In genomic region chr10:23704048-23704447, GRCm38 (mm10) we compare ENCODE assay signal across 24 mouse cellular contexts.
A peak's percentile ranks its signal among the peaks of the same experiment; 100 is the strongest.
DNase-seq lines count a peak whose midpoint lies in the region; ATAC-seq and TF ChIP-seq lines count a peak whose summit lies in the region.
"Had no signal": no experiment of that assay in that cellular context is flagged by ENCODE, and none has a peak within 500 bp of the region (broad histone marks: within the 10 kb centered on the region; RNA-seq: fewer than 3 reads in every experiment).

No protein-coding gene starts in this region.

- no peak for TF ChIP-seq CTCF in cerebellum, adult 2 months (IDR thresholded peaks at IDR 0.05; ENCODE audit: borderline replicate concordance, insufficient read depth, low read depth, low read length)

- WGBS in embryonic facial prominence, embryonic 11.5 days: 61% methylated on average over 1 of the region's 1 CpGs
- 73% methylated on average over 1 of the region's 1 CpGs for WGBS in embryonic facial prominence, embryonic 10.5 days
- WGBS in cerebellum, adult 2 months: 37% methylated on average over 1 of the region's 1 CpGs

- H3K9me3 ChIP-seq in embryonic facial prominence, embryonic 11.5 days (replicated peaks; ENCODE audit: control insufficient read depth, low read length): no peaks in the 10 kb centered on the region
- H3K9me3 ChIP-seq in embryonic facial prominence, embryonic 10.5 days: no peaks in the 10 kb centered on the region
- H3K9me3 ChIP-seq: forebrain, embryonic 12.5 days; G1E; heart, embryonic 13.5 days; hindbrain, embryonic 12.5 days had no signal

- H3K4me3 ChIP-seq in embryonic facial prominence, embryonic 11.5 days (ENCODE audit: low read depth, low read length): no peak overlapping the region
- no peak overlapping the region for H3K4me3 ChIP-seq in embryonic facial prominence, embryonic 10.5 days
- no peak overlapping the region for H3K4me3 ChIP-seq in cerebellum, adult 2 months (replicated peaks; ENCODE audit: insufficient read depth, low read depth, low read length)
- H3K4me3 ChIP-seq: forebrain, embryonic 12.5 days; heart, adult 2 months; heart, embryonic 13.5 days; hindbrain, embryonic 12.5 days had no signal

- H3K27me3 ChIP-seq in embryonic facial prominence, embryonic 11.5 days (ENCODE audit: control insufficient read depth, insufficient read depth, low read length): no peaks in the 10 kb centered on the region
- no peaks in the 10 kb centered on the region for H3K27me3 ChIP-seq in embryonic facial prominence, embryonic 10.5 days (replicated peaks; ENCODE audit: low read depth, poor library complexity, severe bottlenecking)
- H3K27me3 ChIP-seq in cerebellum, adult 2 months (ENCODE audit: control insufficient read depth, insufficient read depth, low read length): no peaks in the 10 kb centered on the region
- H3K27me3 ChIP-seq: forebrain, embryonic 12.5 days; heart, embryonic 13.5 days; hindbrain, embryonic 12.5 days had no signal

- peak; percentile 12 for DNase-seq in embryonic facial prominence, embryonic 11.5 days (ENCODE audit: low spot score)
- DNase-seq in embryonic facial prominence, embryonic 10.5 days (ENCODE audit: low spot score): no peak
- peak; percentile 28 for DNase-seq in heart, postnatal 10 days
- DNase-seq in heart, adult 9 months (ENCODE audit: low spot score in 2 of 2): no peak
- DNase-seq in left cerebral cortex, postnatal 14 days (ENCODE audit: low spot score in 2 of 2): peak; percentile 6 to 16
- no peak for DNase-seq in left cerebral cortex, postnatal 4 days
- peak; percentile 47 for DNase-seq in telencephalon, adult 2 months (ENCODE audit: low read depth, low spot score)
- DNase-seq in cerebellum, adult 2 months: no peak
- DNase-seq: adrenal gland, adult 8-10 months; adrenal gland, postnatal 36 days; B cell, adult 2 months; cerebellum, adult 11-12 months; cerebellum, adult 9-11 months; cerebellum, postnatal 36 days; gastrocnemius, postnatal 10 days; heart, adult 2 months; heart, postnatal 4 days had no signal

- H3K9ac ChIP-seq in embryonic facial prominence, embryonic 11.5 days (replicated peaks; ENCODE audit: low read length): no peak overlapping the region
- H3K9ac ChIP-seq: forebrain, embryonic 12.5 days; heart, embryonic 13.5 days; hindbrain, embryonic 12.5 days had no signal

- ATAC-seq in embryonic facial prominence, embryonic 11.5 days (replicated peaks; ENCODE audit: insufficient number of reproducible peaks, low FRiP score, low TSS enrichment, low read depth): no peak
- ATAC-seq: CD4-positive, CD25-positive, alpha-beta regulatory T cell, adult 4 months; hindbrain, embryonic 16.5 days; inflammation-experienced regulatory T-cells, adult 6 months had no signal

- intact Hi-C loops in heart, postnatal 10 days (cut with DNase I): no loop called here
- intact Hi-C loops in left cerebral cortex, postnatal 14 days (cut with DNase I): no loop called here
- intact Hi-C loops in left cerebral cortex, postnatal 4 days (cut with DNase I): no loop called here

- no peak overlapping the region for H3K4me2 ChIP-seq in embryonic facial prominence, embryonic 11.5 days (ENCODE audit: low read depth, low read length)
- H3K4me2 ChIP-seq: forebrain, embryonic 12.5 days; heart, embryonic 13.5 days; hindbrain, embryonic 12.5 days had no signal

- no peaks in the 10 kb centered on the region for H3K4me1 ChIP-seq in embryonic facial prominence, embryonic 11.5 days (ENCODE audit: control insufficient read depth, insufficient read depth, low read length)
- H3K4me1 ChIP-seq in embryonic facial prominence, embryonic 10.5 days: 0 out of 2 replicates have a peak, but pooled peaks cover 11% of the 10 kb centered on the region
- no peaks in the 10 kb centered on the region for H3K4me1 ChIP-seq in cerebellum, adult 2 months (ENCODE audit: control insufficient read depth, insufficient read depth, low read length)
- H3K4me1 ChIP-seq: forebrain, embryonic 12.5 days; heart, embryonic 13.5 days; hindbrain, embryonic 12.5 days had no signal

- H3K36me3 ChIP-seq in embryonic facial prominence, embryonic 11.5 days (replicated peaks; ENCODE audit: control insufficient read depth, insufficient read depth, low read depth, low read length): no peaks in the 10 kb centered on the region
- no peaks in the 10 kb centered on the region for H3K36me3 ChIP-seq in embryonic facial prominence, embryonic 10.5 days (replicated peaks)
- H3K36me3 ChIP-seq: forebrain, embryonic 12.5 days; G1E; heart, embryonic 13.5 days; hindbrain, embryonic 12.5 days had no signal

- no peak for TF ChIP-seq POLR2A in cerebellum, adult 2 months (IDR thresholded peaks at IDR 0.05; ENCODE audit: borderline replicate concordance, insufficient read depth, low read length)

- no peak overlapping the region for H3K27ac ChIP-seq in embryonic facial prominence, embryonic 11.5 days (replicated peaks; ENCODE audit: low read depth, low read length)
- no peak overlapping the region for H3K27ac ChIP-seq in embryonic facial prominence, embryonic 10.5 days (replicated peaks)
- H3K27ac ChIP-seq in cerebellum, adult 2 months (ENCODE audit: insufficient read depth, low read length): no peak overlapping the region
- H3K27ac ChIP-seq: forebrain, embryonic 12.5 days; heart, adult 2 months; heart, embryonic 13.5 days; hindbrain, embryonic 12.5 days had no signal

Comparison
In these comparisons a context has a peak if more than half of its experiments do, and no peak if none do; other contexts are left out.
1. DNase-seq: peak in embryonic facial prominence, embryonic 11.5 days (single experiment), heart, postnatal 10 days (2 of 2), left cerebral cortex, postnatal 14 days (2 of 2) and telencephalon, adult 2 months (single experiment); none in embryonic facial prominence, embryonic 10.5 days (single experiment), heart, adult 9 months (0 of 2), left cerebral cortex, postnatal 4 days (single experiment) and cerebellum, adult 2 months (0 of 2).